Mouse (Mus musculus) stomach, postnatal 0 days (tissue): ENCODE measurements around the gene Rgp1. TPM values are rescaled to one million over a fixed set of nuclear protein-coding genes. Genes with fewer than 3 reads are reported as not detected.
A peak's percentile ranks its signal among the peaks of the same experiment; 100 is the strongest.

Experiments
- ATAC-seq: fragments of 200-750 bp; cut with Nextera tagmentation; 2 replicates; pipeline ENCODE4 v1.8.0; 2017; ENCODE audit not compliant: low FRiP score, low TSS enrichment
- DNase-seq: peaks from one replicate; pipeline ENCODE4 v3.0.0-alpha.2; 2016; ENCODE audit warnings: low spot score
- H3K27ac ChIP-seq: fragments of 300-500 bp; sonication (generic); replicated peaks from 2 replicates; pipeline ENCODE4 v1.5.1; 2014; ENCODE audit warnings: mild to moderate bottlenecking, control low read depth
- H3K27me3 ChIP-seq: fragments of 300-500 bp; sonication (generic); 2 replicates; pipeline ENCODE4 v1.6.1; 2014; ENCODE audit warnings: low read length; ENCODE audit not compliant: control insufficient read depth, insufficient read depth
- H3K36me3 ChIP-seq: fragments of 300-500 bp; sonication (generic); 2 replicates; pipeline ENCODE4 v1.6.1; 2014; ENCODE audit warnings: low read length, mixed read lengths; ENCODE audit not compliant: control insufficient read depth, insufficient read depth
- H3K4me1 ChIP-seq: fragments of 300-500 bp; sonication (generic); replicated peaks from 2 replicates; pipeline ENCODE4 v1.6.1; 2014; ENCODE audit warnings: antibody characterized with exemption; ENCODE audit not compliant: control insufficient read depth, insufficient read depth
- H3K4me2 ChIP-seq: fragments of 300-500 bp; sonication (generic); replicated peaks from 2 replicates; pipeline ENCODE4 v1.6.1; 2014; ENCODE audit warnings: low read depth, mild to moderate bottlenecking, control low read depth, moderate library complexity
- H3K4me3 ChIP-seq: fragments of 300-500 bp; sonication (generic); 2 replicates; pipeline ENCODE4 v1.5.1; 2014; ENCODE audit warnings: low read depth, low read length, control low read depth
- H3K9ac ChIP-seq: fragments of 300-500 bp; sonication (generic); 2 replicates; pipeline ENCODE4 v1.6.1; 2014; ENCODE audit warnings: mild to moderate bottlenecking, low read length, control low read depth, mixed read lengths
- H3K9me3 ChIP-seq: fragments of 300-500 bp; sonication (generic); 2 replicates; pipeline ENCODE4 v1.6.1; 2016; ENCODE audit warnings: low read length; ENCODE audit not compliant: control insufficient read depth
- CTCF ChIP-seq: IDR thresholded peaks from 2 replicates; pipeline ENCODE4 v1.5.1; 2016; ENCODE audit warnings: antibody characterized with exemption, low read depth, mild to moderate bottlenecking, moderate library complexity
- EP300 ChIP-seq: optimal IDR thresholded peaks from 2 replicates; pipeline ENCODE3; 2016; ENCODE audit warnings: antibody characterized with exemption
- WGBS: fragments of 180-500 bp; shearing (Covaris S2); extraction: QIAGEN DNeasy Blood & Tissue Kit; methylation state at CpG from one replicate; pipeline ENCODE4 v1.1.7; 2014; 5-methylcytosine and 5-hydroxymethylcytosine counted together
- polyA plus RNA-seq: library from polyadenylated mRNA; unstranded; fragments of >200 nt; fragmentation: Nextera tagmentation; extraction: Ambion mirVana; gene quantifications from 2 replicates; pipeline ENCODE4 v1.2.1, GENCODE M21; 2015

Gene Rgp1
- polyA plus RNA-seq, 1 experiment from 2014 or later = 13.0 TPM

DNA sequence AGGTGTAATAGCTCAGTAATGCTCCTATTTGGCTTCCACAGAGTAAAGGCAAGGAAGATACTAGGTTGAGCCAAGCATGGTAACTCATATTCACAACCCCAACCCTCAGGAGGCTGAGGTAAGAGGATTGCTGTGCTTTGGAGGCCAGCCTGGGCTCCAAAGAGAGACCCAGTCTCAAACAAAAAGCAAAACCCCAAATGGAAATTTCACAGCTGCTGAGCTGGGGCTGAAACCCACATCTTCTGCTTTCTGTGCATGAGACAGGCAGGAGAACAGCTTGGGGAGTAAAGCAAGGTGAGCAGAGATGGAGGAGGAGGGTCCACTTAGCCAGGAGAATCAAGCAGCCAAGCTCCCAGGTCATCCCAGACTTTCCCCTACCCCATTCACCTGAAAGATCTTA is 24.6 kb upstream of the Rgp1 start:
- no peaks in the 10 kb centered on the region for H3K27me3 ChIP-seq
- no peak overlapping the region for H3K4me3 ChIP-seq
- H3K27ac ChIP-seq = no peak overlapping the region
- no peak overlapping the region for H3K4me2 ChIP-seq
- H3K9me3 ChIP-seq = no peaks in the 10 kb centered on the region
- H3K36me3 ChIP-seq = peaks cover 59% of the 10 kb centered on the region
- H3K4me1 ChIP-seq = peaks cover 5% of the 10 kb centered on the region; the same call in 1 of the 2 replicates
- H3K9ac ChIP-seq = no peak overlapping the region
- DNase-seq = no peak
- no peak for ATAC-seq
- TF ChIP-seq CTCF = no peak
- no peak for TF ChIP-seq EP300

DNA sequence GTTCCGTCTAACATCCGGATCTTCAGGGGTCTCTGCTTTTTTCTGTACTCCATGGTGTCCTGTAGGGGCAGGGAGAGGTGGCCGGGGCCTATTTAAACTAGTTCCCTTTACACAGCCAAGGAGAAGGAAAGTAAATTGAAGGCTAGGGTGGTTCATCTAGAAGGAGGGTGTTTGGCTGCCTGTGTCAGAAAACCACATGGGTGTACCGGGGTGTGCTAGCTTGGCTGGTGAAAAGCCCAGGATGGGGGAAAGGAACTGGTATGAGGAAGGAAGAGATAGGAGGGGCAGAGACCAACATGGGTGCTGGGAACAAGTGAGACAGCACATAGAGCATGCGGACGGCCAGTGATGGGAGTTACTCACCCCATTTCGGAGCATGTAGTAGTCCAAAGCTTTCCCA is 22.6 kb upstream of the Rgp1 start:
- Histone ChIP-seq H3K27ac (no peak overlapping the region), H3K4me2 (no peak overlapping the region), H3K4me1 (peaks cover 14% of the 10 kb centered on the region; the same call in 1 of the 2 replicates), H3K36me3 (peaks cover 41% of the 10 kb centered on the region), H3K27me3 (no peaks in the 10 kb centered on the region), H3K4me3 (no peak overlapping the region), H3K9me3 (no peaks in the 10 kb centered on the region), H3K9ac (no peak overlapping the region)
- WGBS = 90% methylated on average over 7 of the region's 7 CpGs
- TF ChIP-seq EP300 (no peak), CTCF (no peak)
- no peak for ATAC-seq
- DNase-seq = no peak

DNA sequence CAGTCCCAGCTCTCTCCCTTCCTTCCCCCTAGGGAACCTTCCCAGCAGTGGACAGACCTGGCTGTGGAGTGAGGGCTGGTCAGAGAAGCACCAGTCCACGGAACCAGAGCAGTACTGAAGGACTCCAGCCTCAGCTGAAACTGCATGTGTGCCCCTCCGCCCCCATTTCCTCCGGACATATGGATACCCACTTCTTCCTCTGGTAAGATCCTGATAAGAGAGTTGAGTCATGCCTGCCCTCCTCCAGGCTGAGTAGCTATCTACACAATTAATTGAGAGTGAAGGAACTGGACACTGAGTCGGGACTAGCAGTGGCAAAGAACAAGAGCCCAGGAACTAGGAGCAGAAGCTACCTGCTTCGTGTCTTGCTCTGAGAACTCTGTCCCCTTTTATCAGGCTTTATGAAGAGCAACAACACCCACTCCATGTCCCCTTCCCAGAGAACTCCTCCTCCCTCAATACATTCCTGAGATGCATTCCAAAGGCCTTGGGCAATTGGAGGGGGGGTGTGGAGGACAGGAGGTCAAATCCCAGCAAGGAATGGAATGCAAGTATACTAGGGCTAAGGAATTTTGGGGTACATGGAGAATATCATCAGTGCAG is 20.4 kb upstream of the Rgp1 start:
- WGBS = 24% methylated on average over 5 of the region's 5 CpGs
- DNase-seq (no peak), ATAC-seq (no peak; the same call in 1 of the 2 replicates)
- Histone ChIP-seq H3K27ac (peak overlapping the region; percentile 100), H3K4me1 (peaks cover 14% of the 10 kb centered on the region; the same call in 1 of the 2 replicates), H3K9me3 (no peaks in the 10 kb centered on the region), H3K4me3 (peak overlapping the region; percentile 8), H3K27me3 (no peaks in the 10 kb centered on the region), H3K4me2 (peak overlapping the region; percentile 60), H3K36me3 (peaks cover 26% of the 10 kb centered on the region), H3K9ac (peak overlapping the region; percentile 43; the same call in 1 of the 2 replicates)
- TF ChIP-seq CTCF (no peak), EP300 (no peak)

DNA sequence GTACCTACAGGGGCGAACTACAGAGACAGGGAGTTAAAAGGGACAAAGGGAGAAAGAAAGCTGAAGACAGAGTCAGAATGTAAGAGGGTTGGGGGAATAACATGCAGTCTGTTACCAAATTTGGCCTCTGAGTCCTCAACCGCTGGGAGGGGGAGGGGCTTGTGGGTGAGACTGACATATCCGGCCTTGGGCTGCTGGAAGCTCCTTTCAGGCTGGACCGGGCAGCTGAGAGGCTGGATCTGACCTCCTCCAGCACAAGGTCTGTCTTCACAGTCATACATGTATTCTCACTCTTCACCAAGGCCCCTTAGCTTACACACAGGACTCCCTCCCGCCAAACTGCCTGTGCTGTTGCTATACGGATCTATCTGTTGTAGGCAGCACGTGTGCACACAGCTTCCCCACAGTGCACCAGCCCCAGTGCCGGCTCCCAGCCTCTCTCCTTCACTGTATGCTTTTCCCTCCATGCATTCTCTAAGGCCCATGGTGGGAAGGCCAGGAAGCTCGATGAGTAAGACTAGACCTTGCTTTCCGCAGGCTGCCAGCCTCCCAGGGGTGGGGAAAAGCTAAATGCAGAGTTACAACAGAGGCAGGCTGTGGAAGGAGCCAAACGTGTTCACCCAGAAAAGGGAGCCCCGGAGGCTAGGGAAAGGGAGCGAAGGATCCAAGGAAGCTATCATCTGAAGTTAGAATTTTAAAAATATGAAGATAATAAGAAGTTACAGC is 19.7 kb upstream of the Rgp1 start:
- no peaks in the 10 kb centered on the region for H3K9me3 ChIP-seq
- H3K27me3 ChIP-seq = no peaks in the 10 kb centered on the region
- TF ChIP-seq CTCF (no peak), EP300 (no peak)
- H3K36me3 ChIP-seq = peaks cover 20% of the 10 kb centered on the region
- peak overlapping the region; percentile 29 for H3K4me3 ChIP-seq
- peak overlapping the region; percentile 100 for H3K27ac ChIP-seq
- ATAC-seq (peak; percentile 21; the same call in 1 of the 2 replicates), DNase-seq (peak; percentile 60)
- peaks cover 16% of the 10 kb centered on the region for H3K4me1 ChIP-seq
- H3K9ac ChIP-seq = peak overlapping the region; percentile 60
- 12% methylated on average over 13 of the region's 13 CpGs for whole genome bisulfite sequencing
- peak overlapping the region; percentile 60 for H3K4me2 ChIP-seq

DNA sequence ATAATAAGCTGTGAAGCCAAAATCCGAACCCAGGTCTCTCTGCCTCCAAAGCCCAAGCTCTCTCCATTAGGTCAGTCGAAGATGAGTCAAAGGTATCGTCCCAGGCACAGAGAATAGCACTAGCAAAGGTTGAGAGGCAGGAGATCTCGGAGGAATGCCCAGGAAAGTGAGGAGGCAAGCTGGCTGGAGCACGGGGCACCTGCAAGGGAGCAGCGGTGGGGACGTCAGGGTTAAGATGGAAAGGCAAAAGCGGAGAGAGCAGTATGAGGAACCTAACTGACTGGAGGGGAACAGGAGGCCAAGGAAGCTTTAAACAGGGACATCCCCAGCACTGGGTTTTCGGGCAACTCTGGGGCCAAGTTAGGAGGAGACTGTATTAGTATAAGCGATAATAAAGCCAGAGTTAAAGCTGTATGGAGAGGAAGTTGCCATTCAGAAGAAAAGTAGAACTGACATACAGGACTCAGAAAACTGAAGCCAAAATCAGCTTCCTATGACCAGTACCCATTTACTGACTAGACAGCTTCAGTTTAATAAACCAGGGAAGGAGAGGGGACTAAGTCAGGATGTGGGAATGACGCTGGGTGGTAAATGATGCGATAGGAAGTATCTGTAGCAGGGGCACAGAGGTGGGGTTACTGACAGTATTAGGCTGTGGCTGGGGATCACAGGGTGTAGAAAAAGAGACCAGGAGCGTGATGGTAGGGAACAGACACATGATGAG is 18.8 kb upstream of the Rgp1 start:
- WGBS = 53% methylated on average over 13 of the region's 13 CpGs
- peaks cover 21% of the 10 kb centered on the region for H3K4me1 ChIP-seq
- H3K27ac ChIP-seq = peak overlapping the region; percentile 100

More for the DNA sequence above, 18.8 kb upstream of the Rgp1 start:
- DNase-seq (no peak), ATAC-seq (no peak)
- Histone ChIP-seq H3K4me2 (peak overlapping the region; percentile 60), H3K9me3 (no peaks in the 10 kb centered on the region), H3K9ac (peak overlapping the region; percentile 96), H3K4me3 (peak overlapping the region; percentile 88), H3K27me3 (no peaks in the 10 kb centered on the region), H3K36me3 (peaks cover 14% of the 10 kb centered on the region)
- no peak for TF ChIP-seq CTCF
- no peak for TF ChIP-seq EP300
